Mouse (Mus musculus) liver, embryonic 14.5 days (tissue): ENCODE results near the gene Nhej1. TPM values are rescaled to one million over a fixed set of nuclear protein-coding genes. Genes with fewer than 3 reads are reported as not detected.

Experiments
- ATAC-seq: fragments of 200-750 bp; cut with Nextera tagmentation; 2 replicates; pipeline ENCODE4 v1.8.0; 2017; ENCODE audit warnings: moderate number of reproducible peaks, mild to moderate bottlenecking, moderate library complexity; ENCODE audit not compliant: insufficient read depth
- DNase-seq, 3 experiments: peaks; one replicate each; pipeline ENCODE4 v3.0.0-alpha.2; 2012 to 2013; ENCODE audit warnings: low read depth in 3 of 3, low spot score in 3 of 3
- H3K27ac ChIP-seq: fragments of 300-500 bp; sonication (generic); 2 replicates; pipeline ENCODE4 v1.5.1; 2014; ENCODE audit warnings: moderate library complexity, mild to moderate bottlenecking, control low read depth, inconsistent platforms
- H3K27me3 ChIP-seq: fragments of 300-500 bp; sonication (generic); 2 replicates; pipeline ENCODE4 v1.6.1; 2014; ENCODE audit warnings: mild to moderate bottlenecking, low read length, moderate library complexity; ENCODE audit not compliant: control insufficient read depth, insufficient read depth
- H3K36me3 ChIP-seq: fragments of 300-500 bp; sonication (generic); replicated peaks from 2 replicates; pipeline ENCODE4 v1.6.1; 2014; ENCODE audit warnings: low read depth; ENCODE audit not compliant: control insufficient read depth, insufficient read depth
- H3K4me1 ChIP-seq, 2 experiments: fragments of 200-500 bp in 1 of 2; fragments of 300-500 bp in 1 of 2; sonication (generic) in 1 of 2; replicated peaks; 2 replicates each; pipeline ENCODE4 v1.6.1; 2012 to 2014; ENCODE audit warnings: antibody characterized with exemption in 1 of 2, inconsistent platforms in 1 of 2, low read length in 1 of 2; ENCODE audit not compliant: control insufficient read depth in 2 of 2, insufficient read depth in 2 of 2
- H3K4me2 ChIP-seq: fragments of 300-500 bp; sonication (generic); 2 replicates; pipeline ENCODE4 v1.6.1; 2014; ENCODE audit warnings: low read depth, mild to moderate bottlenecking, control low read depth, moderate library complexity
- H3K4me3 ChIP-seq, 2 experiments: fragments of 200-500 bp in 1 of 2; fragments of 300-500 bp in 1 of 2; sonication (generic) in 1 of 2; 2 replicates each; pipeline ENCODE4 v1.5.1; 2012 to 2014; ENCODE audit warnings: low read depth in 2 of 2, low read length in 2 of 2, mild to moderate bottlenecking in 2 of 2, control low read depth in 1 of 2, inconsistent platforms in 1 of 2, moderate library complexity in 1 of 2; ENCODE audit not compliant: insufficient read depth in 1 of 2
- H3K9ac ChIP-seq: fragments of 300-500 bp; sonication (generic); replicated peaks from 2 replicates; pipeline ENCODE4 v1.6.1; 2014; ENCODE audit warnings: mild to moderate bottlenecking, control low read depth, moderate library complexity
- H3K9me3 ChIP-seq: fragments of 300-500 bp; sonication (generic); 2 replicates; pipeline ENCODE4 v1.6.1; 2016; ENCODE audit warnings: low read length, mixed read lengths; ENCODE audit not compliant: control insufficient read depth
- CTCF ChIP-seq: IDR thresholded peaks from 2 replicates; pipeline ENCODE4 v1.5.1; 2016; ENCODE audit warnings: antibody characterized with exemption, low read depth, control low read depth
- EP300 ChIP-seq: IDR thresholded peaks from 2 replicates; pipeline ENCODE4 v1.6.1; 2016; ENCODE audit warnings: antibody characterized with exemption, low read depth
- WGBS: fragments of 180-500 bp; shearing (Covaris S2); extraction: QIAGEN DNeasy Blood & Tissue Kit; methylation state at CpG from one replicate; pipeline ENCODE4 v1.1.7; 2014; ENCODE audit not compliant: insufficient replicate concordance; 5-methylcytosine and 5-hydroxymethylcytosine counted together
- polyA plus RNA-seq, 2 experiments: library from polyadenylated mRNA; depleted of rRNA in 1 of 2; stranded (reverse) in 1 of 2; unstranded in 1 of 2; fragments of >200 nt; fragmentation: Nextera tagmentation in 1 of 2; extraction: Ambion mirVana in 1 of 2; gene quantifications; 2 replicates each; pipeline versions ENCODE4 v1.2.1 to v1.2.3; 2012 to 2014

The Nhej1 gene
- polyA plus RNA-seq, 2 experiments: 2.0 to 5.2 TPM

- Histone ChIP-seq H3K4me1 (peaks cover 25 to 34% of the 10 kb centered on the region in 2 experiments), H3K4me3 (no peak overlapping the region), H3K4me2 (peak overlapping the region; percentile 28), H3K9ac (peak overlapping the region; percentile 33), H3K9me3 (no peaks in the 10 kb centered on the region), H3K27me3 (no peaks in the 10 kb centered on the region), H3K36me3 (no peaks in the 10 kb centered on the region), H3K27ac (peak overlapping the region; percentile 83)
- peak; percentile 89 for TF ChIP-seq EP300
- no peak for TF ChIP-seq CTCF
- 23% methylated on average over 5 of the region's 5 CpGs for WGBS
- DNase-seq (peak; percentile 53 to 63 (median 61)), ATAC-seq (peak; percentile 92)
These were observed 34.7 kb upstream of the Nhej1 start for GRCm38 (mm10) chr1:75159540-75160255.

- DNase-seq (no peak), ATAC-seq (no peak)
- Histone ChIP-seq H3K4me3 (no peak overlapping the region), H3K27ac (peak overlapping the region; percentile 83), H3K4me1 (peaks cover 25 to 36% of the 10 kb centered on the region in 2 experiments), H3K27me3 (no peaks in the 10 kb centered on the region), H3K4me2 (no peak overlapping the region), H3K9ac (peak overlapping the region; percentile 33; the same call in 1 of the 2 replicates), H3K36me3 (no peaks in the 10 kb centered on the region), H3K9me3 (no peaks in the 10 kb centered on the region)
- TF ChIP-seq CTCF: no peak
These were observed 34.0 kb upstream of the Nhej1 start for GRCm38 (mm10) chr1:75158990-75159389.

GRCm38 (mm10) chr1:75155837-75156236, 30.8 kb upstream of the Nhej1 start:
- TF ChIP-seq CTCF: no peak
- no peak for TF ChIP-seq EP300
- Histone ChIP-seq H3K9me3 (no peaks in the 10 kb centered on the region), H3K36me3 (no peaks in the 10 kb centered on the region), H3K4me2 (no peak overlapping the region), H3K4me3 (no peak overlapping the region), H3K9ac (no peak overlapping the region), H3K27me3 (no peaks in the 10 kb centered on the region), H3K27ac (no peak overlapping the region), H3K4me1 (peaks cover 25 to 33% of the 10 kb centered on the region in 2 experiments)
- 25% methylated on average over 3 of the region's 3 CpGs for WGBS
- ATAC-seq (no peak), DNase-seq (no peak)

- no peak for ATAC-seq
- Histone ChIP-seq H3K4me2 (no peak overlapping the region), H3K27me3 (no peaks in the 10 kb centered on the region), H3K4me1 (peaks cover 8 to 20% of the 10 kb centered on the region in 2 experiments), H3K9ac (no peak overlapping the region), H3K27ac (no peak overlapping the region), H3K4me3 (no peak overlapping the region), H3K9me3 (no peaks in the 10 kb centered on the region), H3K36me3 (peaks cover 50% of the 10 kb centered on the region)
- TF ChIP-seq CTCF: no peak
- no peak for TF ChIP-seq EP300
- DNase-seq: no peak
- 80% methylated on average over 4 of the region's 4 CpGs for WGBS
These were observed 23.7 kb upstream of the Nhej1 start for GRCm38 (mm10) chr1:75148727-75149126.

- DNase-seq: no peak
- peaks cover 9 to 25% of the 10 kb centered on the region in 2 experiments for H3K4me1 ChIP-seq
- TF ChIP-seq EP300: no peak
- no peak for TF ChIP-seq CTCF
- H3K4me3 ChIP-seq: no peak overlapping the region
- no peak overlapping the region for H3K27ac ChIP-seq
- H3K36me3 ChIP-seq: peaks cover 50% of the 10 kb centered on the region
- WGBS: 75% methylated on average over 7 of the region's 7 CpGs
- no peaks in the 10 kb centered on the region for H3K27me3 ChIP-seq
- no peak overlapping the region for H3K9ac ChIP-seq
- H3K9me3 ChIP-seq: no peaks in the 10 kb centered on the region
- no peak overlapping the region for H3K4me2 ChIP-seq
- no peak for ATAC-seq
These were observed 22.6 kb upstream of the Nhej1 start for GRCm38 (mm10) chr1:75147411-75148135.
